Mouse (Mus musculus): ENCODE results near the gene Sema5a.
"Not testable (repeated sequence)": the region's sequence is repeated elsewhere in the genome, so short reads cannot be mapped to it uniquely, and the experiment has no call there.

Gene Sema5a

GRCm38 (mm10) chr15:32244344-32244955 lies at the start of gene Sema5a:
Gene Sema5a (plus strand): TSS chr15:32244810.
- peak; percentile 66 for DNase-seq (ENCODE audit: low spot score in 2 of 2)

GRCm38 (mm10) chr15:32198076-32198475 lies 46.5 kb upstream of the Sema5a start:
- DNase-seq (ENCODE audit: low spot score in 2 of 2): no peak

- no peak for DNase-seq (ENCODE audit: low spot score in 2 of 2)
Observed at GRCm38 (mm10) chr15:32198561-32198960, 46.0 kb upstream of the Sema5a start.

GRCm38 (mm10) chr15:32203242-32203641 lies 41.4 kb upstream of the Sema5a start:
- DNase-seq (ENCODE audit: low spot score in 2 of 2): no peak

GRCm38 (mm10) chr15:32204908-32205307 lies 39.7 kb upstream of the Sema5a start:
- no peak for DNase-seq (ENCODE audit: low spot score in 2 of 2)

GRCm38 (mm10) chr15:32214687-32215086 lies 29.9 kb upstream of the Sema5a start:
- not testable (repeated sequence) for DNase-seq (ENCODE audit: low spot score in 2 of 2)

GRCm38 (mm10) chr15:32223028-32223427 lies 21.6 kb upstream of the Sema5a start:
- no peak for DNase-seq (ENCODE audit: low spot score in 2 of 2)

GRCm38 (mm10) chr15:32225394-32225793 lies 19.2 kb upstream of the Sema5a start:
- no peak for DNase-seq (ENCODE audit: low spot score in 2 of 2)

- DNase-seq (ENCODE audit: low spot score in 2 of 2): no peak
Observed at GRCm38 (mm10) chr15:32226381-32226780, 18.2 kb upstream of the Sema5a start.

GRCm38 (mm10) chr15:32226888-32227395 lies 17.7 kb upstream of the Sema5a start:
- DNase-seq (ENCODE audit: low spot score in 2 of 2): no peak

- no peak for DNase-seq (ENCODE audit: low spot score in 2 of 2)
Observed at GRCm38 (mm10) chr15:32230066-32230465, 14.5 kb upstream of the Sema5a start.

- no peak for DNase-seq (ENCODE audit: low spot score in 2 of 2)
Observed at GRCm38 (mm10) chr15:32232189-32232588, 12.4 kb upstream of the Sema5a start.

GRCm38 (mm10) chr15:32232666-32233141 lies 11.9 kb upstream of the Sema5a start:
- peak; percentile 23 to 55 for DNase-seq (ENCODE audit: low spot score in 2 of 2)

GRCm38 (mm10) chr15:32233451-32233850 lies 11.2 kb upstream of the Sema5a start:
- DNase-seq (ENCODE audit: low spot score in 2 of 2): no peak

GRCm38 (mm10) chr15:32239099-32239498 lies 5.5 kb upstream of the Sema5a start:
- DNase-seq (ENCODE audit: low spot score in 2 of 2): no peak

GRCm38 (mm10) chr15:32240159-32240558 lies 4.5 kb upstream of the Sema5a start:
- no peak for DNase-seq (ENCODE audit: low spot score in 2 of 2)

- DNase-seq (ENCODE audit: low spot score in 2 of 2): no peak
Observed at GRCm38 (mm10) chr15:32241666-32242065, 2.9 kb upstream of the Sema5a start.

GRCm38 (mm10) chr15:32243096-32243785 lies 1.4 kb upstream of the Sema5a start:
- DNase-seq (ENCODE audit: low spot score in 2 of 2): peak in 1 of 2 experiments; percentile 39

GRCm38 (mm10) chr15:32243824-32244223 lies 786 bp upstream of the Sema5a start:
- DNase-seq (ENCODE audit: low spot score in 2 of 2): no peak

GRCm38 (mm10) chr15:32244956-32245836 lies 586 bp downstream of the Sema5a start:
- DNase-seq (ENCODE audit: low spot score in 2 of 2): peak in 1 of 2 experiments; percentile 47

GRCm38 (mm10) chr15:32245837-32246670 lies 1.4 kb downstream of the Sema5a start:
- DNase-seq (ENCODE audit: low spot score in 2 of 2): peak; percentile 77 to 92

Data from urinary bladder, adult 18-20 months (tissue).